Mouse (Mus musculus) heart, postnatal 25 days (tissue): ENCODE measurements around the gene Sec14l5. TPM values are rescaled to one million over a fixed set of nuclear protein-coding genes. Genes with fewer than 3 reads are reported as not detected.
A peak's percentile ranks its signal among the peaks of the same experiment; 100 is the strongest.
"Not testable (repeated sequence)": the region's sequence is repeated elsewhere in the genome, so short reads cannot be mapped to it uniquely, and the experiment has no call there.

Source experiments
- DNase-seq: peaks from one replicate; pipeline ENCODE4 v3.0.0; 2022; ENCODE audit warnings: low spot score
- intact Hi-C: fragments of 180-260 bp; cut with DNase I; formaldehyde crosslinking; loops from one replicate; pipeline ENCODE4 v1.15.1; 2025
- microRNA-seq: library from miRNA; unstranded; fragments of <30 nt; microRNA quantifications from one replicate; pipeline ENCODE4 v1.2.0, GENCODE M21; 2022
- total RNA-seq, 2 experiments: library from RNA; stranded (reverse); gene quantifications; 2 replicates each; pipeline ENCODE4 v1.2.3; 2021

Gene Sec14l5
- total RNA-seq, 2 experiments from 2014 or later = 0.70 to 0.86 TPM

DNA sequence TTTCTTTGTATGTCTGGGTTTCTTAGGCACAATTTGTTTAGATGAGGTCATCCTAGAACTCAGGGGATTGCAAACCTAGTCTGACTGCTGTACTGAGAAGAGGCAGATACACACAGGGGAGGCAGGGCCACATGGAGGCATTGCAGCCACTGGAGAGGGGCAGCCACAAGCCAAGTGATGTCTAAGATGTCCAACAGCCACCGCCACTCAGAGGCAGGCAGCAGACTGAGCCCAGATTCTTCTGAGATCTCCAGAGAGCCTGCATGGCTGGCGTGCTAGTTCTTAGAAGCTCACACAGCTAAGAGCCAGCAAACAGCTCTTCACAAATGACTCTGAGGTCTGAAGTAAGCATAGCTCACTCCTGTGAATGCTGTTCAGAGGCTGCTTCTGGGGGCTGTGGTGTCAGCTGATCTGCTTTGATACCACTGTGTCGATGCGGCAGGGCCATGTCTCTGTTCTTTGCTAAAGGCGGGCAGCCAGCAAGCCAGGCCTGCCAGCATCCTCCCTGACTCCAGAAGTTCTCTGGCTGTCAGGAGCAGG, 58.6 kb downstream of the Sec14l5 start:
- DNase-seq = no peak
- intact Hi-C loops = no loop called here

DNA sequence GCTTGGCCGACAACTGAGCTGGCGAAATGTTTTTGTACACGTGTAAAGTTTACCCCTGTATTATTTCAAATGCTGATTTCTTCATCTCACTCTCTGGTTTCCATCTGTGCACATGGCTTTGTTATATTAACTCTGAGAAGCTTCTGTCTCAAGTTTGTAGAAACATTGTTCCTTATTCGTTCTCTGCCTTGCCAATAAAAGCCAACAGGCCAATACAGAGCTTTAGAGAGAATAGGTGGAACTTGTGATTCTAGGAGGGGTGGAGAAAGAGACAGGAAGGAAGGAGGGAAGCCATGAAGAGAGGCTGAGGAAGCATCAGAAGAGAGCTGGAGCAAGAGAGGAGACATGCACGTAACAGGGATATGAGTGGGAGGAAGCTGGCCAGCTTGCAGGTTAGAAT, 59.1 kb downstream of the Sec14l5 start:
- no peak for DNase-seq
- intact Hi-C loops = no loop called here

DNA sequence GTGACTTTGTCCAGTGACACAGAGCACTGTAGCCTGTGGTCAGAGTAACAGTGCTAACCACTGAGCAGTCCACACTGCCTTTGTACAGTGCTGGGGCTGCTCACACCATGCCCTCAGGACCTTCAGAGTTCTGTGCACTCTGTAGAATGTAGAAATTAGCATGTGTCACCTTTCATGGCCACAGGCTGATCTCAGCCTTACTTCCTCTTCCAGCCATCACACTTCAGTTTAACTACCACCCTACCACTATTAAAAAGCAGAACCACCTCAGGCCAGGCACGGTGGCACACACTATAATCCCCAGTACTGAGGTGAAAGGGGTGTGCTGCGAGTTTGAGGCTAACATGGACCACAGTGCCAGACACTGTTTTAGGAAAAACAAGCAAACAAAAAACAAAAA, 63.5 kb downstream of the Sec14l5 start:
- intact Hi-C loops = no loop called here

DNA sequence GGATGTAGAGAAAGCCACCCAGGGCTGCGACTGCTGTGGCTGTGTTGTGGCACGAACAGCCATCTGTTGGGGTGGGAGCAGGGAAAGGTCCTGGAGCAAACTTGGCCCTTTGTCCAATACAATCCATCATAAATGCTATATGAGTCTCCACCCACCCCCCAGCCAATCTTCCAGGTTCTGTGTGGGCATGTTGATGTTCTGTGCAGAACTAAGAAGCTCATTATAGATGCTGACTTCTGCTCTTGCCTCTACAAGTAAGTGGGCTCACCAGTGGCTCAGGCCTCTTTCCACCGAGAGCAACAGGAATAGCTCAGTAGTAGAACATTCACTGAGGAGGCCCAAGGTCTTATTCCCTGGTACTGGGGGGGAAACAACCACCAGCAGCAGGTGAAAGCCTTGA, 65.2 kb downstream of the Sec14l5 start:
- intact Hi-C loops = no loop called here
- no peak for DNase-seq

More for the DNA sequence above, 63.5 kb downstream of the Sec14l5 start:
- no peak for DNase-seq

DNA sequence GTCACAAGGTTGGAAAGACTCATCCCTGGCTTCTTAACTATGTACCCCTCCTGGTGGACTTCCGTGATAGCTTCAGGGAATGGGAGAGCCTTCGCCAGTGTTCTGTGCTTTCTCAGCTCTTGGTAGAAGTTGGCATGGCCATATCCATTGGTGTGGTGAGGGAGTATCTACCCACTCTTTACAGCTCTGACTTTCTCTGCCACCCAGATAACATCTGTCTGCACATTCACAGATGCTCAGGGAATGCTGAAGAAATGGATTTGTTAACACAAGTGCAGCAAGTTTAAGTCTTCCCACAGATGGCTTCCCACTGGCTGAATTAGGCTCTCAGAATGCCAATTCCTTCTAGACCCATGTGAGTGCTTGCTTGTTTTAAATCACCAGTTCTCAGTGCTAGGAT, 67.2 kb downstream of the Sec14l5 start:
- intact Hi-C loops = no loop called here
- no peak for DNase-seq

DNA sequence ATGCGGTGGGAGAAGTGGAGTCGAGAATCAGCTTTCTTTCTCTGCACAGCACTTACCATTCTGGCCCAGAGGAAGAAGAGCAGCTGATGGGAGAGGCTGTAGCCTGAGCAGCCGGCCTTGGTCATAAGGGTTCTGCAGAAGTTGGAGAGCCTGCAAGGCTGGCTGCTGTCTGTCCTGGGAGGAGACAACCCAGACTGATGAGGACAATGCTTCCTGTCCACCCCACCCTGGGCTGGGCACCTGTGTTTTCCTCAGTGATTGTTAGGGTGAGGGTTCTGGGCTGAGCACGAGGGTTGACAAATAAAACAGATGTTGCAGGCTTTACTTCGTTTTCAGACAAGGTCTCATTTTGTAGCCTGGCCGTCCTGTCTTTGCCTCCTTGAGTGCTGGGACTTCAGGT, 69.8 kb downstream of the Sec14l5 start:
- no peak for DNase-seq
- intact Hi-C loops = no loop called here

DNA sequence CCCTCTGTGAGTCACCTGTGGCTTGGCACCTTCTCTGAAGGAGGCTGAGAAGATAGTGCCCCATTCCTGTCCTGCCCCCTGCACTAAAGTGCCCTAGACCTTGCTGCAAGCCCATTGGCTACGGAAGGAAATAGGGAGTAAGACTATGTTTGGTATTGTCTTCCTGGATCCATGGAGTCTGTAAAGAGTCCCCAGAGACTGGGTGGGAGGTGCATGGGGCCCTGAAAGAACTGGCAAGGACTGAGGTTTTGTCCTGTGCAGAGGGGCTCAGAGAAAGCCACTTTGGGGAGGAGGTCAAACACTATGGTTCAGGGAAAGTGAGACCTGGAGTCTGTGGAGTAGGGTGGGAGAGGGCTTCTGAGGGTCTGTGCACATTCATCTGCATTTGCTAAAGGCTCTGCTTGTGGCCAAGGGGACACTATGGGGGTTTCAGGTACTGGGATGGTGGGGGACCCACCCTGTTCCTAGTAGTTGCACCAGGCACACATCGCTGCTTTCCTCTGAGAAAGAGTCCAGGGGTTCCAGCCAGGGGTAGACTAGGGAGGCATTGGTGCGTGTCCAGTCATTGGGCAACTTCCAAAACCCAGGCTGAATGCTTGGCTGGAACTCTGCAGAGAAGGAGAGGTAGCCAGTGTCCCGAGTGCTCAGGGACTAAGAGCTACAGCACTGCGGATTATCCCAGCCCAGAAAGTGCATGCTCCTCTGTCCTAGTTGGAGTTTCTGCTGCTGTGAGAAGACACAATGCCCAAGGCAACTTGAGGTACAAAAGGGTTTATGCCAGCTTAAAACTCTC, 70.6 kb downstream of the Sec14l5 start:
- DNase-seq = no peak
- intact Hi-C loops = no loop called here

DNA sequence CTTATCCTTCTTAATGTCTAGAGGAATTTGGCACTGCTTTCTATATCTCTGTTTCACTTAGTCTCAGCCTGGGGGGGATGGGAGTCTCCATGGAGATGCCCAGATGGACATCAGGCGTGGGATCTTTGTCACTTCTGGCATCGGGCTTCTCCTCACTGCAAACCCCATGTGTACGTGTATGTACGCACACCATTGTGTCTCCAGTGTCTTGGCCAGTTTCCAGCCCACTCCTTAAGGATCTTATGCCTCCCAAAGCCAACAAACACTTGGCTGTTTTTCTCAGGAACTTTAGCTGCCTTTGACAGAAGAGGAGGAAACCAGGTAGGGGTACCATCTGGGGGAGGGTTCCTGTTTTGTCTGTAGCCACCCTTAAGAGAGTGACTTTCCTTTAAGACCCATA, 74.5 kb downstream of the Sec14l5 start:
- no peak for DNase-seq
- intact Hi-C loops = loop anchor here (2.0 kb wide), 1 partner anchor 21 kb away; no protein-coding TSS in a partner anchor

DNA sequence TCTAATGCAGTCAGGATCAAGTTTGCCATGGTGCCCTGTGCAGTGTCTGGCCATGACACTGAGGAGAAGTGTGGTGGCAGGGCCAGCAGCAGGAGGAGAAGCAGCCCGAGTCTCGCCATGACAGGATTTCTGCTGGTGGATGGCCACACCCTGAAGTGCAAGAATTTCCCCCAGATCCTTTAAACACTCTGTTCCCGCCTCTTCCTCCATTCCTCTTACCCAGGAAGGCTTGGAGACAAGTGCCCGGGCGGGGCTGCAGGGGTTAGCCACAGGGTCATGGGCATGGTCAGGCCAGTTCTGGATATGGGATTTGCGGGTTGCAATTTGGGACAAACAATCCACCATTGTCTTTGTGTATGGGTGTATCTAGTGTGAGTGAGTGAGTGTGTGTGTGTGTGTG, 75.2 kb downstream of the Sec14l5 start, which contains the start of gene AU021092:
TSS of gene AU021092 (minus strand) at position 160 of the 400 bp plus-strand sequence.
- intact Hi-C loops = no loop called here
- no peak for DNase-seq

DNA sequence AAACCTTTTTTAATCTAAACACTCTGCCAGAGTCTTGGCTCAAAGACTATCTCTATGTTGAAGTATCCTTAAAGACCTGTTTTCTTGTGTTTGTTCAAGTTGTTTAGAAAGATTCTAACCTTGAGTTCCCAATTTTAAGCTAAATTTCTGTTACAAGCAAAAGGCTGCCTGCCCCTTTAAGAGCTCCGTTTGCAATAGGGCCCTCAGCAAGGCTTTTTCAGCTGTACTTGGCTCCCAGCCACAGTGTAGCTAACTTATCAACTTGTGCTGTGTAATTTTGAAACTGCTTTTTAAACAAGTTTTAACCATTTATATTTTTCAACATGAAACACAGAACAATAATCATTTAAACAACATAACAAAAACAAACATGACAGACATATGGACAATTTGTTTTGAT, 79.6 kb downstream of the Sec14l5 start:
- intact Hi-C loops, DNase-seq: not testable (repeated sequence)

DNA sequence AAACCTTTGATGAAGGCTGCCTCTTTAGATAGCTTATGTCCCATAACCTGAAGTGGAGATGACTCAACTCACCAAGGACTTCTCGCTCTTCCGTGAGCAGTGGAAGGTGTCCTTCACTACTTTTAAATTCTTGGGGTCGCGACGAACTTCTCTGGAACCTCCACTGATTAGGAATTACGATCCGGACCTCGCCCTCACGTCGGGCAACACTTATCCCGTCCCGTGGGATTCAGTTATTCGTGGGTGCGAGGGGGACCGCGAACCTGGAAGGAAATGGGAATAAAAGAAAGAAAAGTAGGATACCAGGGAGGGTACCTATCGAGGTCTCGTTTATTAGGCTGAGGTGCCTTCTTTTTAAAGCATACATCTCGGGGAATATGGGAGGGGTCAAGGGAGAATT, 80.6 kb downstream of the Sec14l5 start:
- intact Hi-C loops, DNase-seq: not testable (repeated sequence)

DNA sequence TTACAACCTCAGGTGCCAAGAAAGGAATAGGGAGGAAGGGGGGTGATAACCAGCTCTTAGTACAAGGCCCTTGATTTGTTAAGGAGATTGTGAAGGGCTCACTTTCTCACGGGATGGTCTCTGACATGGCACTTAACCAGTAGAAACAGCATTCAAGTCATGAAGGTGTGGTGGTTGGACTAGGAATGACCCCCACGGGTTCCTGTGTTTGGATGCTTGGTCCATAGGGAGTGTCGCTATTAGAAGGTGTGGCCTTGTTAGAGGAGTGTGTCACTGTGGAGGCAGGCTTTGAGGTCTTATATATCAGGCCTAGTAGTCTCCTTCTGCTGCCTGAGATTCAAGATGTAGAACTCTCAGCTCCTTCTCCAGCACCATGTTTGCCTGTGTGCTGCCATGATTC, 81.2 kb downstream of the Sec14l5 start:
- DNase-seq, intact Hi-C loops: not testable (repeated sequence)

DNA sequence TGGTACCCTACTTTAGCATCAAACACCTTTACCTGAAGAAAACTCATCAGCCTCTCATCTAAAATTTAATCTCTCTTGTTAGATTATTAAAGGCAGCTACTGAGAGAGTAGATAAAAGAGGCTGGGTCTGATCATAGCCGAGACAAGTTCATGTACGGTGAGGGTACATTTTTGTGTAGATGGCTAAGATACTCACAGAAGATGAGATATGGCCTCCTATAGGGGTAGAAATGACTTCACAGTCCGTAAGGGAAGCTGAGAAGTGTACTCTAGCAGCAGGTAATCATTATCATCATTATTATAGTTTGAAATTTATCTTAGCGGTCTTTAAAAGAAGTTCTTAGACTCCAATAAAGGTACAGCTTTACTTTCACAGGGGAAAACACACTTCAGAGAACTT, 86.1 kb downstream of the Sec14l5 start:
- intact Hi-C loops = no loop called here
- DNase-seq = no peak

DNA sequence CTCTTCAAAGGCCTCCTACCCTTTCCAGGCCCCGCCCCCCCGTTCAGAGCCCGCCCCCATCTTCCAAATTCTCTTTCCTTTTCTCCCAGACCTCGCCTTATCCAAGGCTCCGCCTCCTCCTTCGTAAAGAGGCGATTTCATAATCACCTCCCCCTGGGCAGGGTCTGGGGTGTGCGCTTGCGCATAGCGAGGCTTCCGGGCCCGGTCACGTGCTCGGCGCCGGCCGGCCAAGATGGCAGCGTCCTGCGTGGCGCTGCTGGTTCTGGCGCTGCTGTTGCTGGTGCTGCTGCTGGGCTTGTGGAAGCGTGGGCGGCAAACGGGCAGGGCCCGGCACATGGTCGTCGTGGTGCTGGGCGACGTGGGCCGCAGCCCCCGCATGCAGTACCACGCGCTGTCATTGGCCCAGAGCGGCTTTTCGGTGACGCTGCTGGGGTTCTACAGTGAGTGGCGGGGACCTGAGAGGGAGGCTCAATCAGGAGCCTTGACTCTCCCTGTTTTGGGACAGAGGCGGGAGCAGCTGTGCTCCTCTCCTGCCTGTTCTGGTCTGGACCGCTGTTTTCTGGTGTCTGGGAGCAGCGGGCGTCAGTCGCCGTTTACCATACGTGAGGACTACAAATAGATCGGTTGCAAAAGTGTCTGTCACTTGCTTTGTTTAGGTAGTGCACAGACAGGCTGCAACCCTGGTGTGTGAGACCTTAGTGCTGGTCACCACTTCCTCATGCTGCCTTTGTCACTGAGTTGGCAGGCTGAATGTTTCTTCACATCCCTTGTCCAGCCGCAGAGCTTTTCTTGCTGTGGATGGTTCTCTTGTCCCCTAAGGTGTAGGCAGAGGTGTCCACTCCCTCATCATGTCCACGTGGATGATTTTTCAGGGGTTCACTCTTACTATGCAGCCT, 86.8 kb downstream of the Sec14l5 start, which contains the start of gene Alg1:
TSS of gene Alg1 (plus strand) at position 204 of the 896 bp plus-strand sequence.
- intact Hi-C loops = no loop called here
- peak; percentile 91 for DNase-seq

Small RNAs within 50 kb of the gene (microRNA-seq; reads per million reads assigned to microRNA genes)
- gene Gm23689 (not detected), gene Gm26095 (not detected), gene Mir6364 (not detected)

Other genes with a start within 250 kb of the Sec14l5 start
- 10 to 100 TPM; 20.5 to 24.3 TPM for gene Nudt16l1, start 208.3 kb upstream of the Sec14l5 start, total RNA-seq
- 10 to 100 TPM; 13.8 to 14.1 TPM for gene Anks3, start 182.9 kb upstream of the Sec14l5 start, total RNA-seq
- not detected for gene Sept12, start 149.3 kb upstream of the Sec14l5 start, total RNA-seq
- not detected for gene Smim22, start 139.8 kb upstream of the Sec14l5 start, total RNA-seq
- 10 to 100 TPM; 20.8 to 22.4 TPM for gene Rogdi, start 133.6 kb upstream of the Sec14l5 start, total RNA-seq
- 10 to 100 TPM; 42.4 to 46.8 TPM for gene Glyr1, start 97.2 kb upstream of the Sec14l5 start, total RNA-seq
- 10 to 100 TPM; 23.5 to 30.8 TPM for gene Ubn1, start 97.1 kb upstream of the Sec14l5 start, total RNA-seq
- 1 to 10 TPM; 3.8 to 5.0 TPM for gene Ppl, start 14.7 kb upstream of the Sec14l5 start, total RNA-seq
- 10 to 100 TPM; 11.7 to 15.4 TPM for gene Nagpa, start 56.9 kb downstream of the Sec14l5 start, total RNA-seq
- 10 to 100 TPM; 19.3 to 22.8 TPM for gene AU021092, start 75.2 kb downstream of the Sec14l5 start, total RNA-seq
- 10 to 100 TPM; 12.1 to 12.3 TPM for gene Alg1, start 86.5 kb downstream of the Sec14l5 start, total RNA-seq
- 1 to 10 TPM; 8.7 to 9.7 TPM for gene Eef2kmt, start 108.9 kb downstream of the Sec14l5 start, total RNA-seq